23 mouse cellular contexts compared by ENCODE assay signal in genomic region chr11:115906521-115906920, GRCm38 (mm10). TPM values are rescaled to one million over a fixed set of nuclear protein-coding genes. Genes with fewer than 3 reads are reported as not detected.
DNase-seq lines count a peak whose midpoint lies in the region; ATAC-seq and TF ChIP-seq lines count a peak whose summit lies in the region.
"Had no signal": no experiment of that assay in that cellular context is flagged by ENCODE, and none has a peak within 500 bp of the region (broad histone marks: within the 10 kb centered on the region; RNA-seq: fewer than 3 reads in every experiment).

No protein-coding gene starts in this region.

- H3K9ac ChIP-seq in hindbrain, embryonic 13.5 days: no peak overlapping the region
- peak overlapping the region; percentile 8; the same call in 1 of the 2 replicates for H3K9ac ChIP-seq in liver, embryonic 11.5 days (ENCODE audit: low read depth, low read length)
- H3K9ac ChIP-seq in liver, postnatal 0 days (replicated peaks): no peak overlapping the region
- H3K9ac ChIP-seq in liver, embryonic 12.5 days: no peak overlapping the region
- H3K9ac ChIP-seq in stomach, embryonic 16.5 days (ENCODE audit: low read length): no peak overlapping the region
- H3K9ac ChIP-seq: forebrain, embryonic 13.5 days; lung, embryonic 14.5 days; neural tube, embryonic 15.5 days had no signal

- peak overlapping the region; percentile 26; the same call in 1 of the 2 replicates for H3K27ac ChIP-seq in hindbrain, embryonic 10.5 days
- H3K27ac ChIP-seq in hindbrain, embryonic 13.5 days: no peak overlapping the region
- peak overlapping the region; percentile 4; the same call in 1 of the 2 replicates for H3K27ac ChIP-seq in liver, embryonic 11.5 days (ENCODE audit: low read depth, low read length)
- H3K27ac ChIP-seq in liver, postnatal 0 days (ENCODE audit: low read depth): no peak overlapping the region
- H3K27ac ChIP-seq in liver, embryonic 12.5 days: peak overlapping the region; percentile 100
- peak overlapping the region; percentile 25 for H3K27ac ChIP-seq in stomach, embryonic 16.5 days (ENCODE audit: low read length)
- H3K27ac ChIP-seq: forebrain, embryonic 13.5 days; neural tube, embryonic 15.5 days had no signal

- DNase-seq in hindbrain, embryonic 10.5 days (ENCODE audit: low spot score): no peak
- DNase-seq in liver, embryonic 11.5 days (ENCODE audit: low spot score): no peak
- no peak for DNase-seq in liver, postnatal 0 days
- no peak for DNase-seq in layer of hippocampus, postnatal 36 days
- DNase-seq: cerebellum, adult 8-10 months; gastrocnemius, postnatal 14 days; lung, embryonic 14.5 days; lung, postnatal 4 days; right cerebral cortex, adult 18-20 months; thymus, adult 18-20 months had no signal

- ATAC-seq in hindbrain, embryonic 13.5 days (ENCODE audit: low FRiP score): no peak
- ATAC-seq in liver, embryonic 11.5 days (replicated peaks; ENCODE audit: low FRiP score): no peak
- no peak for ATAC-seq in liver, postnatal 0 days
- ATAC-seq in liver, embryonic 12.5 days: no peak
- ATAC-seq in stomach, embryonic 16.5 days (ENCODE audit: insufficient read depth, low FRiP score): no peak
- ATAC-seq: activated CD4-positive, CD25-positive, alpha-beta regulatory T cell, adult 4 months; forebrain, embryonic 13.5 days; Patski had no signal

- peaks cover 51% of the 10 kb centered on the region for H3K4me1 ChIP-seq in hindbrain, embryonic 10.5 days (replicated peaks)
- H3K4me1 ChIP-seq in hindbrain, embryonic 13.5 days (replicated peaks): peaks cover 29% of the 10 kb centered on the region
- peaks cover 57% of the 10 kb centered on the region for H3K4me1 ChIP-seq in liver, embryonic 11.5 days (replicated peaks; ENCODE audit: control insufficient read depth, insufficient read depth, low read length)
- H3K4me1 ChIP-seq in liver, postnatal 0 days (ENCODE audit: insufficient read depth): peaks cover 48% of the 10 kb centered on the region
- peaks cover 98% of the 10 kb centered on the region for H3K4me1 ChIP-seq in liver, embryonic 12.5 days
- H3K4me1 ChIP-seq in stomach, embryonic 16.5 days (ENCODE audit: control insufficient read depth, insufficient read depth, low read length): peaks cover 47% of the 10 kb centered on the region
- H3K4me1 ChIP-seq: forebrain, embryonic 13.5 days had no signal

- peaks cover 47% of the 10 kb centered on the region for H3K36me3 ChIP-seq in hindbrain, embryonic 10.5 days
- peaks cover 28% of the 10 kb centered on the region for H3K36me3 ChIP-seq in hindbrain, embryonic 13.5 days
- peaks cover 5% of the 10 kb centered on the region for H3K36me3 ChIP-seq in liver, embryonic 11.5 days (ENCODE audit: control insufficient read depth, insufficient read depth, low read length)
- H3K36me3 ChIP-seq in liver, postnatal 0 days (replicated peaks; ENCODE audit: insufficient read depth, low read length): peaks cover 30% of the 10 kb centered on the region
- H3K36me3 ChIP-seq in liver, embryonic 12.5 days: peaks cover 80% of the 10 kb centered on the region
- H3K36me3 ChIP-seq in stomach, embryonic 16.5 days (ENCODE audit: control insufficient read depth, insufficient read depth, low read length): no peaks in the 10 kb centered on the region

- H3K4me3 ChIP-seq in hindbrain, embryonic 10.5 days: no peak overlapping the region
- no peak overlapping the region for H3K4me3 ChIP-seq in hindbrain, embryonic 13.5 days
- H3K4me3 ChIP-seq in liver, embryonic 11.5 days (ENCODE audit: low read depth, low read length): no peak overlapping the region
- no peak overlapping the region for H3K4me3 ChIP-seq in liver, postnatal 0 days (ENCODE audit: low read depth, low read length)
- no peak overlapping the region for H3K4me3 ChIP-seq in liver, embryonic 12.5 days
- H3K4me3 ChIP-seq in stomach, embryonic 16.5 days (replicated peaks; ENCODE audit: low read length): no peak overlapping the region
- H3K4me3 ChIP-seq: forebrain, embryonic 13.5 days; myocyte; neural tube, embryonic 15.5 days had no signal

- TF ChIP-seq EP300 in liver, postnatal 0 days (IDR thresholded peaks at IDR 0.05; ENCODE audit: low read depth): no peak

- H3K27me3 ChIP-seq in hindbrain, embryonic 10.5 days (ENCODE audit: insufficient read depth, poor library complexity, severe bottlenecking): no peaks in the 10 kb centered on the region
- no peaks in the 10 kb centered on the region for H3K27me3 ChIP-seq in hindbrain, embryonic 13.5 days
- no peaks in the 10 kb centered on the region for H3K27me3 ChIP-seq in liver, embryonic 11.5 days (replicated peaks; ENCODE audit: control insufficient read depth, insufficient read depth, low read length)
- no peaks in the 10 kb centered on the region for H3K27me3 ChIP-seq in liver, postnatal 0 days (ENCODE audit: insufficient read depth, low read length)
- no peaks in the 10 kb centered on the region for H3K27me3 ChIP-seq in liver, embryonic 12.5 days (replicated peaks)
- no peaks in the 10 kb centered on the region for H3K27me3 ChIP-seq in stomach, embryonic 16.5 days (ENCODE audit: control insufficient read depth, insufficient read depth, low read length)
- H3K27me3 ChIP-seq: forebrain, embryonic 13.5 days; neural tube, embryonic 15.5 days; Patski had no signal

- H3K4me2 ChIP-seq in hindbrain, embryonic 13.5 days: no peak overlapping the region
- H3K4me2 ChIP-seq in liver, embryonic 11.5 days: no peak overlapping the region
- no peak overlapping the region for H3K4me2 ChIP-seq in liver, postnatal 0 days (ENCODE audit: low read depth, low read length)
- H3K4me2 ChIP-seq in liver, embryonic 12.5 days: no peak overlapping the region
- H3K4me2 ChIP-seq in stomach, embryonic 16.5 days (ENCODE audit: low read depth, low read length): no peak overlapping the region
- H3K4me2 ChIP-seq: forebrain, embryonic 13.5 days; lung, embryonic 14.5 days; midbrain, embryonic 11.5 days; neural tube, embryonic 15.5 days had no signal

- WGBS in hindbrain, embryonic 10.5 days: 93% methylated on average over 5 of the region's 5 CpGs
- 96% methylated on average over 5 of the region's 5 CpGs for WGBS in hindbrain, embryonic 13.5 days
- WGBS in liver, embryonic 11.5 days: 89% methylated on average over 5 of the region's 5 CpGs
- WGBS in liver, postnatal 0 days (ENCODE audit: insufficient replicate concordance): 87% methylated on average over 5 of the region's 5 CpGs
- WGBS in liver, embryonic 12.5 days (ENCODE audit: insufficient replicate concordance): 90% methylated on average over 5 of the region's 5 CpGs
- 83% methylated on average over 5 of the region's 5 CpGs for WGBS in stomach, embryonic 16.5 days

- no peak for TF ChIP-seq CTCF in liver, postnatal 0 days (IDR thresholded peaks at IDR 0.05; ENCODE audit: low read depth)

- no peaks in the 10 kb centered on the region for H3K9me3 ChIP-seq in hindbrain, embryonic 10.5 days
- H3K9me3 ChIP-seq in hindbrain, embryonic 13.5 days: no peaks in the 10 kb centered on the region
- H3K9me3 ChIP-seq in liver, embryonic 11.5 days (ENCODE audit: control insufficient read depth, low read length): no peaks in the 10 kb centered on the region
- no peaks in the 10 kb centered on the region for H3K9me3 ChIP-seq in liver, postnatal 0 days (ENCODE audit: low read length)
- H3K9me3 ChIP-seq in liver, embryonic 12.5 days (replicated peaks): no peaks in the 10 kb centered on the region
- no peaks in the 10 kb centered on the region for H3K9me3 ChIP-seq in stomach, embryonic 16.5 days (replicated peaks; ENCODE audit: control insufficient read depth, low read length)
- H3K9me3 ChIP-seq: forebrain, embryonic 13.5 days; neural tube, embryonic 15.5 days had no signal

RNA-seq across cellular contexts. Expression of gene Smim6, which starts 5.3 kb away (rescaled TPM):
- polyA plus RNA-seq in hindbrain, embryonic 10.5 days (2016; fragmentation: Nextera tagmentation; extraction: Ambion mirVana): 1.4 and 1.6 TPM in 2 replicates
- 0.88 and 1.0 TPM in 2 replicates for polyA plus RNA-seq in hindbrain, embryonic 13.5 days (2015; fragmentation: Nextera tagmentation; extraction: Ambion mirVana)
- polyA plus RNA-seq in liver, embryonic 11.5 days (2014; fragmentation: Nextera tagmentation; extraction: Ambion mirVana): 3.5 and 3.6 TPM in 2 replicates
- 1.9 TPM in 2 replicates for polyA plus RNA-seq in liver, postnatal 0 days (2015; fragmentation: Nextera tagmentation; extraction: Ambion mirVana)
- polyA plus RNA-seq in liver, embryonic 12.5 days (2016; fragmentation: Nextera tagmentation; extraction: Ambion mirVana): 3.1 and 3.7 TPM in 2 replicates
- 57.0 and 68.4 TPM in 2 replicates for polyA plus RNA-seq in stomach, embryonic 16.5 days (2015; fragmentation: Nextera tagmentation; extraction: Ambion mirVana)
- not detected for total RNA-seq in layer of hippocampus, postnatal 36 days (2021)
- total RNA-seq: adrenal gland, postnatal 14 days; gastrocnemius, postnatal 14 days; heart, adult 8-10 months; left cerebral cortex, postnatal 36 days had no signal

RNA-seq across cellular contexts. Expression of gene Smim5, which starts 6.8 kb away (rescaled TPM):
- 1.4 and 4.2 TPM in 2 replicates for polyA plus RNA-seq in hindbrain, embryonic 10.5 days (2016; fragmentation: Nextera tagmentation; extraction: Ambion mirVana)
- 2.0 and 2.7 TPM in 2 replicates for polyA plus RNA-seq in hindbrain, embryonic 13.5 days (2015; fragmentation: Nextera tagmentation; extraction: Ambion mirVana)
- polyA plus RNA-seq in liver, embryonic 11.5 days (2014; fragmentation: Nextera tagmentation; extraction: Ambion mirVana): 39.5 and 45.9 TPM in 2 replicates
- polyA plus RNA-seq in liver, postnatal 0 days (2015; fragmentation: Nextera tagmentation; extraction: Ambion mirVana): 16.8 and 21.5 TPM in 2 replicates
- 47.5 and 48.9 TPM in 2 replicates for polyA plus RNA-seq in liver, embryonic 12.5 days (2016; fragmentation: Nextera tagmentation; extraction: Ambion mirVana)
- 6.5 and 8.5 TPM in 2 replicates for polyA plus RNA-seq in stomach, embryonic 16.5 days (2015; fragmentation: Nextera tagmentation; extraction: Ambion mirVana)
- under 1 TPM in 1 of 2 experiments, not detected in 1; 0.72 TPM for total RNA-seq in layer of hippocampus, postnatal 36 days (2021)
- total RNA-seq: left cerebral cortex, postnatal 36 days had no signal

RNA-seq across cellular contexts. Expression of gene Sap30bp, which starts 26.6 kb away (rescaled TPM):
- 44.7 and 52.5 TPM in 2 replicates for polyA plus RNA-seq in hindbrain, embryonic 10.5 days (2016; fragmentation: Nextera tagmentation; extraction: Ambion mirVana)
- 49.9 and 55.3 TPM in 2 replicates for polyA plus RNA-seq in hindbrain, embryonic 13.5 days (2015; fragmentation: Nextera tagmentation; extraction: Ambion mirVana)
- polyA plus RNA-seq in liver, embryonic 11.5 days (2014; fragmentation: Nextera tagmentation; extraction: Ambion mirVana): 36.5 and 39.9 TPM in 2 replicates
- polyA plus RNA-seq in liver, postnatal 0 days (2015; fragmentation: Nextera tagmentation; extraction: Ambion mirVana): 12.7 and 15.4 TPM in 2 replicates
- 23.1 and 24.5 TPM in 2 replicates for polyA plus RNA-seq in liver, embryonic 12.5 days (2016; fragmentation: Nextera tagmentation; extraction: Ambion mirVana)
- 32.0 and 35.2 TPM in 2 replicates for polyA plus RNA-seq in stomach, embryonic 16.5 days (2015; fragmentation: Nextera tagmentation; extraction: Ambion mirVana)
- 10 to 100 TPM; 52.2 to 58.2 TPM for total RNA-seq in layer of hippocampus, postnatal 36 days (2021)

RNA-seq across cellular contexts. Expression of gene Recql5, which starts 26.8 kb away (rescaled TPM):
- polyA plus RNA-seq in hindbrain, embryonic 10.5 days (2016; fragmentation: Nextera tagmentation; extraction: Ambion mirVana): 27.3 and 28.8 TPM in 2 replicates
- 25.0 and 25.9 TPM in 2 replicates for polyA plus RNA-seq in hindbrain, embryonic 13.5 days (2015; fragmentation: Nextera tagmentation; extraction: Ambion mirVana)
- polyA plus RNA-seq in liver, embryonic 11.5 days (2014; fragmentation: Nextera tagmentation; extraction: Ambion mirVana): 19.8 and 22.9 TPM in 2 replicates
- polyA plus RNA-seq in liver, postnatal 0 days (2015; fragmentation: Nextera tagmentation; extraction: Ambion mirVana): 4.2 and 6.1 TPM in 2 replicates
- 14.9 and 17.6 TPM in 2 replicates for polyA plus RNA-seq in liver, embryonic 12.5 days (2016; fragmentation: Nextera tagmentation; extraction: Ambion mirVana)
- polyA plus RNA-seq in stomach, embryonic 16.5 days (2015; fragmentation: Nextera tagmentation; extraction: Ambion mirVana): 19.5 and 19.7 TPM in 2 replicates
- 10 to 100 TPM; 30.4 to 35.1 TPM for total RNA-seq in layer of hippocampus, postnatal 36 days (2021)

RNA-seq across cellular contexts. Expression of gene Myo15b, which starts 48.3 kb away (rescaled TPM):
- polyA plus RNA-seq in hindbrain, embryonic 10.5 days (2016; fragmentation: Nextera tagmentation; extraction: Ambion mirVana): 0.19 and 0.21 TPM in 2 replicates
- not detected in 2 replicates for polyA plus RNA-seq in hindbrain, embryonic 13.5 days (2015; fragmentation: Nextera tagmentation; extraction: Ambion mirVana)
- 0.56 and 0.89 TPM in 2 replicates for polyA plus RNA-seq in liver, embryonic 11.5 days (2014; fragmentation: Nextera tagmentation; extraction: Ambion mirVana)
- 2.4 and 2.7 TPM in 2 replicates for polyA plus RNA-seq in liver, postnatal 0 days (2015; fragmentation: Nextera tagmentation; extraction: Ambion mirVana)
- polyA plus RNA-seq in liver, embryonic 12.5 days (2016; fragmentation: Nextera tagmentation; extraction: Ambion mirVana): 0.38 and 0.83 TPM in 2 replicates
- polyA plus RNA-seq in stomach, embryonic 16.5 days (2015; fragmentation: Nextera tagmentation; extraction: Ambion mirVana): 20.8 and 21.1 TPM in 2 replicates
- under 1 TPM in 1 of 2 experiments, not detected in 1; 0.20 TPM for total RNA-seq in layer of hippocampus, postnatal 36 days (2021)
- polyA plus RNA-seq: activated CD4-positive, CD25-positive, alpha-beta regulatory T cell, adult 4 months; C2C12; midbrain, embryonic 11.5 days had no signal

Comparison
In these comparisons a context has a peak if more than half of its experiments do, and no peak if none do; other contexts are left out.
1. H3K27ac ChIP-seq: peak in hindbrain, embryonic 10.5 days (single experiment), liver, embryonic 11.5 days (single experiment), liver, embryonic 12.5 days (single experiment) and stomach, embryonic 16.5 days (single experiment); none in hindbrain, embryonic 13.5 days (single experiment) and liver, postnatal 0 days (single experiment).
2. RNA of gene Smim6, which starts 5.3 kb away (polyA plus RNA-seq): 57.0 to 68.4 TPM in stomach, embryonic 16.5 days; 3.5 to 3.6 TPM in liver, embryonic 11.5 days, 3.1 to 3.7 TPM in liver, embryonic 12.5 days, 1.9 TPM in liver, postnatal 0 days, 1.4 to 1.6 TPM in hindbrain, embryonic 10.5 days and 0.88 to 1.0 TPM in hindbrain, embryonic 13.5 days; every median in the first group is over 10 times any median in the second.